Mouse (Mus musculus) midbrain, postnatal 0 days (tissue): ENCODE measurements around the gene Ccdc148. TPM values are rescaled to one million over a fixed set of nuclear protein-coding genes. Genes with fewer than 3 reads are reported as not detected.

Experiments
- ATAC-seq: fragments of 200-750 bp; cut with Nextera tagmentation; 2 replicates; pipeline ENCODE4 v1.8.0; 2017; ENCODE audit warnings: moderate number of reproducible peaks, mild to moderate bottlenecking, moderate TSS enrichment, moderate library complexity; ENCODE audit not compliant: low FRiP score
- DNase-seq: peaks from one replicate; pipeline ENCODE4 v3.0.0-alpha.2; 2015; ENCODE audit warnings: low spot score
- H3K27ac ChIP-seq: fragments of 300-500 bp; sonication (generic); 2 replicates; pipeline ENCODE4 v1.5.1; 2014; ENCODE audit warnings: low read depth, mild to moderate bottlenecking, low read length, mixed read lengths
- H3K27me3 ChIP-seq: fragments of 300-500 bp; sonication (generic); 2 replicates; pipeline ENCODE4 v1.6.1; 2014; ENCODE audit warnings: low read length, control low read depth, mixed read lengths; ENCODE audit not compliant: insufficient read depth
- H3K36me3 ChIP-seq: fragments of 300-500 bp; sonication (generic); 2 replicates; pipeline ENCODE4 v1.6.1; 2014; ENCODE audit warnings: low read length, control low read depth, mixed read lengths; ENCODE audit not compliant: insufficient read depth
- H3K4me1 ChIP-seq: fragments of 300-500 bp; sonication (generic); 2 replicates; pipeline ENCODE4 v1.6.1; 2014; ENCODE audit warnings: mild to moderate bottlenecking, control low read depth, antibody characterized with exemption, low read length, mixed read lengths; ENCODE audit not compliant: insufficient read depth
- H3K4me2 ChIP-seq: fragments of 300-500 bp; sonication (generic); 2 replicates; pipeline ENCODE4 v1.6.1; 2014; ENCODE audit warnings: low read depth, mild to moderate bottlenecking, low read length, mixed read lengths; ENCODE audit not compliant: poor library complexity, severe bottlenecking
- H3K4me3 ChIP-seq: fragments of 300-500 bp; sonication (generic); 2 replicates; pipeline ENCODE4 v1.5.1; 2014; ENCODE audit warnings: low read depth, mild to moderate bottlenecking, low read length, moderate library complexity
- H3K9ac ChIP-seq: fragments of 300-500 bp; sonication (generic); replicated peaks from 2 replicates; pipeline ENCODE4 v1.6.1; 2014; ENCODE audit warnings: mild to moderate bottlenecking, low read length, moderate library complexity, mixed read lengths; ENCODE audit not compliant: poor library complexity, severe bottlenecking
- H3K9me3 ChIP-seq: fragments of 300-500 bp; sonication (generic); 2 replicates; pipeline ENCODE4 v1.6.1; 2016; ENCODE audit warnings: low read length, control low read depth
- CTCF ChIP-seq: IDR thresholded peaks from 2 replicates; pipeline ENCODE4 v1.5.1; 2016; ENCODE audit warnings: antibody characterized with exemption, mild to moderate bottlenecking
- WGBS: fragments of 180-500 bp; shearing (Covaris S2); extraction: QIAGEN DNeasy Blood & Tissue Kit; methylation state at CpG from one replicate; pipeline ENCODE4 v1.1.7; 2014; 5-methylcytosine and 5-hydroxymethylcytosine counted together
- polyA plus RNA-seq: library from polyadenylated mRNA; unstranded; fragments of >200 nt; fragmentation: Nextera tagmentation; extraction: Ambion mirVana; gene quantifications from 2 replicates; pipeline ENCODE4 v1.2.1, GENCODE M21; 2015
- total RNA-seq: library from RNA; depleted of rRNA; stranded (reverse); fragments of >200 nt; gene quantifications from 2 replicates; pipeline ENCODE4 v1.2.3, GENCODE M21; 2014

Ccdc148 gene
- total and polyA plus RNA-seq, 2 experiments from 2014 or later = 5.3 to 7.7 TPM

DNA sequence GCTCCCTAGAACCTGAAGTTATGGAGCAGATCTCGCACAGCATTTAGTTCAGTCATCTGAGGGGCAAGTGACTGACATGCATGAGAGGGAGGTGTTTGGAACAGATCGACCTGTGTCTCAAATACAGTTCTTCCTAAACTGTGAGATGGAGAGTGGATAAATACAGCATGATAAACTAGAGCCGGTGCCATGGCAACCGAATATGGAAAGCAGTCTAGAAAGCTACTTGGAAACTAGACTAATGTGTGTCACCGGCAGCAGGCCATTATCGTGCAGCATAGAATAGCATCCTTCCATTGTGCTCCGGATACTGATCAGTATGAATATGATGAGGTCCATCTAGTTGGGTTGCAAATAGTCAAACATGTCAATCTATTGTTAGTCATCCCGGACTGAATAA, 17.7 kb upstream of the Ccdc148 start:
- ATAC-seq (peak; percentile 59), DNase-seq (peak; percentile 54)
- peaks cover 3% of the 10 kb centered on the region; the same call in 1 of the 2 replicates for H3K4me1 ChIP-seq
- H3K27ac ChIP-seq = no peak overlapping the region
- no peak overlapping the region for H3K9ac ChIP-seq
- no peaks in the 10 kb centered on the region for H3K9me3 ChIP-seq
- no peaks in the 10 kb centered on the region for H3K36me3 ChIP-seq
- WGBS = 61% methylated on average over 8 of the region's 8 CpGs
- H3K4me2 ChIP-seq = no peak overlapping the region
- no peak overlapping the region for H3K4me3 ChIP-seq
- no peaks in the 10 kb centered on the region for H3K27me3 ChIP-seq
- no peak for TF ChIP-seq CTCF

DNA sequence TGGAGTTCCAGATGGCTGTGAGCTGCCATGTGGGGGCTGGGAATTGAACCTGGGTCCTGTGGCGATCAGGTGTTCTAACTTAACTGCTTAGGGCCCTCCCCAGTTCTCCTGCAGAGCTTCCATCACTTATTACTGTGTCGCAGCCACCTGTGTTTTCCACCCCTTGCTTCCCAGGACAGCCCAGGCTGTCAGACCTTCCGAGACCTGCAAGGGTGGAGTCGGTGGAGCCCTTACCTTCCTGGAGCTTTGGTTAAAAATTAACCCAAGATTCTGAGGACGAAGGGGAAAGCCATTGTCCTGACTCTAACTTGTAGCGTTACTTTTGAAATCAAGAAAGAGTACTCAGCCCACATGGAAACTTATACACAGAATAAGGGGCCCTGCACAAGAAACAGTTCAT, 15.4 kb upstream of the Ccdc148 start:
- 87% methylated on average over 6 of the region's 6 CpGs for WGBS
- Histone ChIP-seq H3K4me3 (no peak overlapping the region), H3K27ac (no peak overlapping the region), H3K9ac (no peak overlapping the region), H3K36me3 (no peaks in the 10 kb centered on the region), H3K4me1 (no peaks in the 10 kb centered on the region), H3K27me3 (no peaks in the 10 kb centered on the region), H3K4me2 (no peak overlapping the region), H3K9me3 (no peaks in the 10 kb centered on the region)
- no peak for ATAC-seq
- DNase-seq = no peak
- TF ChIP-seq CTCF = no peak

DNA sequence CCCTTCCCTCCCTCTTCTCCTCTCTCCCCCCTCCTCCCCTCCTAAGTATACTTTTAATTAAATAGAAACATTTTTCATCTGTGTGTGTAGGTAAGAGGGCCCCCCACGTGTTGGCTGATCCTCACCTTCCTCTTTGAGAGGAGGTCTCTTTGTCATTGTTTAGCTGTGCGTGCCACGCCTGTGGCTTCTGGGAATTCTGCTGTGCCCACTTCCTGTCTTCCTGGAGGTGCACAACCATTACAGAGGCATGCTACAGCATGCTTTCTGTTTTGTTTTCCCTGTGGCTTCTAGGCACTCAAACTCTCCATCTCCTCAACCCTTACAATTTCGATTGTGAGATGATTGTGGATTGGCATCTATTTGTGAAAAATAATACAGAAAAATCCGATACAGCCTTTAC, 11.1 kb upstream of the Ccdc148 start:
- Histone ChIP-seq H3K36me3 (no peaks in the 10 kb centered on the region), H3K27ac (no peak overlapping the region), H3K4me2 (no peak overlapping the region), H3K27me3 (no peaks in the 10 kb centered on the region), H3K9ac (no peak overlapping the region), H3K9me3 (no peaks in the 10 kb centered on the region), H3K4me3 (no peak overlapping the region), H3K4me1 (no peaks in the 10 kb centered on the region)
- no peak for DNase-seq
- no peak for ATAC-seq
- no peak for TF ChIP-seq CTCF
- 81% methylated on average over 5 of the region's 5 CpGs for WGBS

DNA sequence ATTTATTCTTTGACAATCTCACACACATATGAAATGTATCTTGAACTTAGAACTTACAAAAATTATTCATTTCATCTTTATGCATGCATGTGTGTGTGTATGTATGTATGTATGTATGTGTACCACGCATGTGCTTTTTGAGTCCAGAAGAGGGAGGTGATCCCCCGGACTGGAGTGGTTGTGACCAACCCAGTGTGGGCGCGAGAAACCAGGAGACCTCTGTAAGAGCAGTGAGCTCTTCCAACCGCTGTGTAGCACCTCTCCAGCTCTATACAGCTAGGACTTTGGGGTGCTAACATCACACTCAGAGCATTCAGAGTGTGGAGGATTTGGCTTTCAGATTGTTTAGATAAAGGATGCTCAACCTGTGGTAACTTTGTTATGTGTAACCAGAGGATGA, 10.1 kb upstream of the Ccdc148 start:
- 94% methylated on average over 5 of the region's 5 CpGs for WGBS
- DNase-seq (no peak), ATAC-seq (no peak)
- Histone ChIP-seq H3K9ac (no peak overlapping the region), H3K4me1 (no peaks in the 10 kb centered on the region), H3K4me2 (no peak overlapping the region), H3K4me3 (no peak overlapping the region), H3K9me3 (no peaks in the 10 kb centered on the region), H3K27me3 (no peaks in the 10 kb centered on the region), H3K36me3 (no peaks in the 10 kb centered on the region), H3K27ac (no peak overlapping the region)
- TF ChIP-seq CTCF = no peak

GRCm38 (mm10) chr2:59170208-59170589, 9.7 kb upstream of the Ccdc148 start:
- Histone ChIP-seq H3K9me3 (no peaks in the 10 kb centered on the region), H3K4me1 (no peaks in the 10 kb centered on the region), H3K4me3 (no peak overlapping the region), H3K4me2 (no peak overlapping the region), H3K36me3 (no peaks in the 10 kb centered on the region), H3K27me3 (no peaks in the 10 kb centered on the region), H3K9ac (no peak overlapping the region), H3K27ac (no peak overlapping the region)
- DNase-seq (no peak), ATAC-seq (no peak)
- TF ChIP-seq CTCF = no peak
- WGBS = 78% methylated on average over 3 of the region's 3 CpGs

GRCm38 (mm10) chr2:59169572-59170207, 9.2 kb upstream of the Ccdc148 start:
- Histone ChIP-seq H3K4me1 (no peaks in the 10 kb centered on the region), H3K9me3 (no peaks in the 10 kb centered on the region), H3K4me3 (no peak overlapping the region), H3K9ac (no peak overlapping the region), H3K27me3 (no peaks in the 10 kb centered on the region), H3K27ac (no peak overlapping the region), H3K36me3 (no peaks in the 10 kb centered on the region), H3K4me2 (no peak overlapping the region)
- no peak for TF ChIP-seq CTCF
- WGBS = 77% methylated on average over 9 of the region's 9 CpGs
- DNase-seq = no peak
- ATAC-seq = no peak
